Mouse (Mus musculus) testis, adult 2 months (tissue): ENCODE results near the gene Abtb1.

Source experiments
- CTCF ChIP-seq: fragments of 200-500 bp; IDR thresholded peaks from 2 replicates; pipeline ENCODE4 v1.5.1; 2012; ENCODE audit warnings: low read depth, mild to moderate bottlenecking, inconsistent platforms, low read length, moderate library complexity; ENCODE audit not compliant: control insufficient read depth, insufficient read depth, insufficient replicate concordance
- POLR2A ChIP-seq: fragments of 200-500 bp; IDR thresholded peaks from 2 replicates; pipeline ENCODE4 v1.6.1; 2012; ENCODE audit warnings: low read depth, mild to moderate bottlenecking, inconsistent platforms, low read length, moderate library complexity; ENCODE audit not compliant: control insufficient read depth

DNA sequence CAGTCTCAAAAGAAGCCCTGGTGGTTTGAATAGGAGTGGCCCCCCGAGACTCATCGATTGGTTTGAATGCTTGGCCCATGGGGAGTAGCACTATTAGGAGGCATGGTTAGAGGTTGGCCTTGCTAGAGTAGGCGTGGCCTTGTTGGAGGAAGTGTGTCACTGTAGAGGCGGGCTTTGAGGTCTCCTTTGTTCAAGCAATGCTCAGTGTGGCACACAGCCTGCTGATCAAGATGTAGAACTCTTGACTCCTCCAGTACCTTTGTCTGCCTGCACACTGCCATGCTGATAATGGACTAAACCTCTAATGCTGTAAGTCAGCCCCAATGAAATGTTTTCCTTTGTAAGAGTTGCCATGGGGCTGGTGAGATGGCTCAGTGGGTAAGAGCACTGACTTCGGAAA, 9.1 kb downstream of the Abtb1 start:
- TF ChIP-seq CTCF (no peak), POLR2A (no peak)
